Mouse (Mus musculus) gastrocnemius, postnatal 14 days (tissue): ENCODE measurements at regions not wholly inside any gene's neighbourhood (a gene's known extent, or its start where the extent isn't known, plus 50 kb on each side); places are given as distances from the start of the nearest gene placed in this dataset.
"Not testable (repeated sequence)": the region's sequence is repeated elsewhere in the genome, so short reads cannot be mapped to it uniquely, and the experiment has no call there.

Experiments used
- DNase-seq: peaks from one replicate; pipeline ENCODE4 v3.0.0; 2021; ENCODE audit warnings: mixed read lengths
- intact Hi-C: fragments of 180-260 bp; cut with DNase I; formaldehyde crosslinking; loops from one replicate; pipeline ENCODE4 v1.15.1; 2025; ENCODE audit warnings: low total_unique reads

DNA sequence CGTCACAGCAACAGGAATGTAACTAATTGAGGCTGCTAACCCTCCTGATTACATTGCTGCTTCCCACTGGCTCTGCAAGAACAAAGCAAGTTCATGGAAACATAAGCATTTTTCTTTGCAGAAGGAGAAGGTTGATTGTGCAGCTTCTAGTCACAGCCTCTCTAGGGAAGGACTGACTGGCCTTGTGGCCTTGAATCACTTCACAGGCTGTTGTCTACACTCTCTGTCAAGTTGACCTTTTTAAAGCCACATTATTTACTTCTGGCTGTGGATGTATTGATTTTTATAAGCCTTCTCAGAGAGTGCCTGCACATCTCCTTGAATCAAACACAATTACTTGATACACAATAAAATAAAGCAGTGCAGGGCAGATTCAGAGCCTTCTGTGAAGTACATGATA is 251.8 kb upstream of the Myo3a start:
- no peak for DNase-seq
- intact Hi-C loops, result no loop called here

DNA sequence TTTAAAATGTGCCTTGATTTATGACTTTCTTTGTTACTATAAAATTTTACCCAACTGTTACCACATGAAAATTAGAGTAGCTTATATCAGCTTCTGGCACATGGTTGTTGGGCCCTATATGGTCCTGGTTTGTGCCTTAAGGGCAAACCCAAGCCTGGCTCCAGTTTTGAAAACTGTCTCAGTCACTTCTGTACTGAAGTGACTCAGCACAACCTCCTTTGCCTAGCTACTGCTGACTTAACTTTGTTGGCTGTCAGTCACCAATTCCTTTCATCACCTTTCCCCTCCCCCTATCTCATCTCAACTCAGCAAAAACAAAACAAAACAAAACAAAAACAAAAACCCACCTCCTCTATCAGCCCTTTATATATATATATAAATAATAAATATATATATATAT is 251.0 kb upstream of the Myo3a start:
- intact Hi-C loops, result no loop called here
- no peak for DNase-seq

DNA sequence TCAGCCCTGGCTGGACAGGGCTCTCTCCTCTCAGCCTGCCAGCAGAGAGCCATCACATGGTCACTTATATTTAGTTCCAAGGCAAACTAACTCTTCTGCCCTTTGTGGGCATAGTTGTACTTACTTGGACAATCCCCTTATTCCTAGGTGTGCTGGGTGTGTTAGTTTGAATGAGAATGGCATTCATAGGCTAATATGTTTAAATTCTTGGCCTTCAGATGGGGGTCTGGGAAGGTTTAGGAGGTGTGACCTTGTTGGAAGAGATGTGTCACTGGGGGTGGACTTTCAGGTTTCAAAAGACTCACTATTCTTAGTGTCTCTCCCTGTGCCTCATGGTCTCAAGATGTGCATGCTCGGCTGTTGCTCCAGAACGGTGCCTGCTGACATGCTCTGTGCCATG is 250.5 kb upstream of the Myo3a start:
- intact Hi-C loops, result no loop called here
- no peak for DNase-seq

DNA sequence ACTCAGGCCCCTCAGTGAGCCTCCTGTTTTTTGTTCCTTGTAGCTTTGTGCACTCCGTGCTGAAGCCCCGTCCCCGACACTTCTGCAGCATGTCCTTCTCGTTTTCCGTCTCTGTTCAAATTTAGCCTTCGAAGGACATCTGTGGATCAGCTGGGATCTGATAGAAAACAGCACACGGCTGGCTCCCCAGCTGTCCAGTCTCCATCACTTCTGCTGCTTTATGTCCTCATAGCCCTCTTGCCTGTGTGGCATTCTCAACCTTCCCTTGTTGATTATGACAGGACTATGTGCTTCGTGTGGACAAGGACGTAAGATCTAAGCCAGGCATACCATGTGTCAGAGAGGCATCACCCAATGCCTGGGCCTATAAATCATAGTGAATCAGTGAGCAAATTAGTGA is 247.1 kb upstream of the Myo3a start:
- DNase-seq, result no peak

DNA sequence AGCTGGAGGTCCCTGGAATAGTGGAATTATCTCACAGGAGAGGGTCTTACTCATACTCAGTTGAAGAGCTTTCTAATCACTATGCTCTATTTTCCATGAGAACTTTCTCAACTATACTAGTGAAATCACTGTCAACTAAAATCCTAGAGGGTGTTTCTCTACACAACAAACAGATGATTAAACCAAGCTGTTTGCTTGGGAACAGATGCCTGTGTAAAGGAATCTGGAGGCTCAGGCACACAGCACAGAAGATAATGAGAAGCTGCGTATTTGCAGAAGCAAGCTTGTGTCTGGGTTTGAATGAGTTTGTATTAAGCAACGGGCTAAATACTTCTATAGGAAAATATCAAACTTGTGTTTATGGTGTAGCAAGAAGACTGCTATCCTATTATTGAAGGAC is 202.9 kb upstream of the Myo3a start:
- intact Hi-C loops, result no loop called here
- DNase-seq, result no peak

More for the DNA sequence above, 247.1 kb upstream of the Myo3a start:
- intact Hi-C loops, result no loop called here

GRCm38 (mm10) chr2:22026794-22027193 is 200.5 kb upstream of the Myo3a start:
- intact Hi-C loops, result no loop called here
- DNase-seq, result no peak

DNA sequence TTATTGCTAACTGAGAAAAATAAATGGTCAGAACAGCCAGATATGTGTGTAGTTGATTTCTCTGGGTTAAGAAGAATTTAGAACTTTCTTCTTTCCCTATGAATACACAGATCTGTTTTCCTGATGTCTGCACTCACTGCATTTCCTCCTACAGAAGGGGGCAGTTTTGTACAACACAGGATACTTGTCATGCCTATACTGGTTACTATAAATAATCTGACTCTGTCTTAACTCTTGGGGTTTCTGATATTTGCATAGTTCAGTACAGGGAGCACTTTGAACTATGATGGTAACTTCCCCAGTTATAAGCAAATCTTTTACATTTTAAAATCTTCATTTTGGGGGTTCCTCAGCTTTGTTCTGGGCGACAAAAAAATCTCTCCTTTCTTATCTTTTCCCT is 198.7 kb upstream of the Myo3a start:
- no peak for DNase-seq
- intact Hi-C loops, result no loop called here

DNA sequence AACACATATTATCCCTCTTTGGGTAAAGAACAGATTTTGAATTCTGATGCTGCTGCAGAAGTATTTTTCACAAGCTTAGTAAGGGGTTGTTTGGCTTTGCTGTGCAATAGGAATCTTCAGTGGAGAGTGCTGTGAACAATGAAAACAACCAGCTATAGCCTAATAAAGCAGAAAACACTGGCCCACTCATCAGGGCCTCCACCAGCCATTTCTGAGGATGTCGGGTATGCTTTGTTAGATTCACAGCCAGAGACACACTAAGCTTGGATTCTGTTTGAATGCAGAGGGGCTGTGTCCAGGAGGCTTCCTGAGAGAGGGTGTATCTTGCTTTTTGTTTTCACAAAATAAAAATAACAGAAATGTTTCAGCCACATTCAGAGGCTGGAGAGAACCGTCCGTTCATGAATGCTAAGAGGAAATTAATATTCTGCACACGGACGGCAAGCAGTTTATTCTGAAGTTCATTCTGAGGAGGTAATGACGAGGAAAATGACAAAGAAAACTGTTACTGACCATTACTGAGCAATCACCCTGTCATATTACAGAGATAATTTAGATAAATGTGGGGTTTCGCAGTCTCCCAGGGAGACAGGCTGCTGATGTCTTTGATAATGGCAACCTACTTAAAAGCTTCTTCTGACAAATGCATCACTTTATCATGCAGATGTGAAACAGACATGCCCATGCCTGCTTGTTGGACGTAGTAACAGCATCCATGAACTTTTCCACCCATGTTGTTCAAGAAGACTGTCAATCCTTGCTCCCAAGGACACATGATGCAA is 198.1 kb upstream of the Myo3a start:
- intact Hi-C loops, result no loop called here
- DNase-seq, result no peak

- no peak for DNase-seq
- intact Hi-C loops, result no loop called here
These were observed 197.5 kb upstream of the Myo3a start for GRCm38 (mm10) chr2:22029804-22030194.

DNA sequence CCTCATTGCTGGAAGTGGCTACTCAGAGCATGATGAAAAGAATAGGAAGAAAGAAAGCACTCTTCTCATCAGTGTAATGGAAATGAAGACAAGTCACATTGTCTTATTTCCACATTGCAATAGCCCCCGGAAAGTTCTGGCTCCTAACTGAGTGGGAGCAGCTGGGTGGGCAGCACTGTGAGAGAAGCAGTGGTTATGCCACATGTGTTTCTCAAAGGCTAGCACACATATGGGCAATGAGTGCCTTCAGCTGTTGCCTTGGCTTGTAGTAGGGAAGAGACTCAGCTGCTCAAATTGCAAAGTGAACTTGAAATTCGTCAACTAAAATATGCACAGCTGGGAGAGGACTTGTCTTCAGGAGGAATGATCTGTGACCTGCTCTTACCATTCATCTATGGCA is 190.5 kb upstream of the Myo3a start:
- no peak for DNase-seq

DNA sequence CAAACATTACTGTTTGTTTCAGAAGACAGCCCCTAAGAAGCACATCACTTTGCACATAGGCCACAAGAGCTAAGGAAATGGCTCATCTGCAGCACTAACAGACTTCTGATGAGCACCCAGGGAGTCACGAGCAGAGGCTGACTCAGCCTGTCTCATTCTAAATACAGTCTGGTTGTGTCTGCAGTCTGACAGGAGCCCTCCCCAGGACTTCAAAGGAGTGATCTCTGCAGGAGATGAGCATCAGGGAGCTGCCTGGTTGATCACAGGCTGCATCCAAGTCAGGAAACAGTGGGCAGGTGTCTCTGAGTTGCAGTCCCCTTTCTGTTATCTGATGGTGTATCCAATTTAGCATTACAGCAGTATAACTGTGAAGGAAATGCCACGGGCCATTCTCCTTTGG is 188.5 kb upstream of the Myo3a start:
- no peak for DNase-seq
- intact Hi-C loops, result no loop called here

More for the DNA sequence above, 190.5 kb upstream of the Myo3a start:
- intact Hi-C loops, result no loop called here

DNA sequence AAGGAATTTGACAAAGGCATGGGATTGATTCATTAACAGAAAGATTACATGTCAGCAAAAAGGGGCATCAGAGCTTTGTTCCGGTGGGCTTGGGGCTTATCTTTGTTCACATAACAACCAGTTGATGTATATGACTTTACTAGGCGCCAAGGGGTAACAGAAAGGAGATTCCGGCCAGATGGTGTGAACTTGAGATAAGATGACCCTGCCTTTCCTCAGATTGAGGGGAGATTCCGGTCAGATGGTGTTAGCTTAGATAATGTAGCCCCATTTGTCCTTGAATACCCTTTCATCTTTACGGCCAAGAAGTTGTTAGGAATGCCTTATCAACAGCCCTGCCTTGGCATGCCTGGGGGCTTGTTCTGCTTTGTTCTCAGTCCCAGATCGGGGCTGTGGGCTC is 183.4 kb upstream of the Myo3a start:
- intact Hi-C loops, DNase-seq: not testable (repeated sequence)

- no peak for DNase-seq
- intact Hi-C loops, result no loop called here
These were observed 182.4 kb upstream of the Myo3a start for GRCm38 (mm10) chr2:22044949-22045348.

GRCm38 (mm10) chr2:22047465-22047864 is 179.8 kb upstream of the Myo3a start:
- intact Hi-C loops, result no loop called here
- no peak for DNase-seq

DNA sequence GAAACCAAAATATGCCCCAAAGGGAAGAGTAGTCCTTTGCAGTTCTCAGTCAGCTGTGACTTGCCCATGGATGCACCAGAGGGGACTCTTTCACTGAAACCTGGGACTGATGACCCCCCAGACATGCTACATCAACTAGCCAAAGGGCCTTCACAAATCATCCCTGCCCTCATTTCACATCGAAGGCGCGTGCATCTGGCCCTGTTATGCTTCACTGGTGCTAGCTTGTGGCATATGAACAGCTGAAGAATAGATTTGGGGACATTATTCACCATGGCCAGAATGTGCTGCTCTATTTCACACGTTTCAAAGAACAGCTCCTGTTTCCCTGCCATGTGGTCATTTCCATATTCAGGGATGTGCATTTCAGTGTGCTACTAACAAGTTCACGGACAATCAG is 160.8 kb upstream of the Myo3a start:
- intact Hi-C loops, result no loop called here
- no peak for DNase-seq

DNA sequence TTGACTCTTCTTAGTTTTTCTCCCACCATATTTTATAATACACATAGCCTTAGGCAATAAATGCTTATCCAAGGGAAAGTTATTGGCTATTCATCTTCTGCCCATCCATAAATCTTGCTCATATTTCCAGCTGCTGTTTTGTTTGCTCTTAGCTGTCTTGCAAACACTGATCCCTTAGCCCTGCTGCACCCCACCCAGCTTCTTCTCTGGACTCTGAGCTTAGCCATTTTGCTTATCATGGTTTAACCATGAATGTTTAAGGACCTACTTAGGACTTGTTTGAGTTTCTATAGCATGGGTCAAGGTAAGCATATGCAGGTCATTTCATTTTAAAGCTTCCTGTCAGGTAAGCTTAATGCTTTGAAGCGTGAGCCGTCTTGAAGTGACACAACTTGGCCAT is 130.5 kb upstream of the Myo3a start:
- intact Hi-C loops, result no loop called here
- DNase-seq, result no peak

DNA sequence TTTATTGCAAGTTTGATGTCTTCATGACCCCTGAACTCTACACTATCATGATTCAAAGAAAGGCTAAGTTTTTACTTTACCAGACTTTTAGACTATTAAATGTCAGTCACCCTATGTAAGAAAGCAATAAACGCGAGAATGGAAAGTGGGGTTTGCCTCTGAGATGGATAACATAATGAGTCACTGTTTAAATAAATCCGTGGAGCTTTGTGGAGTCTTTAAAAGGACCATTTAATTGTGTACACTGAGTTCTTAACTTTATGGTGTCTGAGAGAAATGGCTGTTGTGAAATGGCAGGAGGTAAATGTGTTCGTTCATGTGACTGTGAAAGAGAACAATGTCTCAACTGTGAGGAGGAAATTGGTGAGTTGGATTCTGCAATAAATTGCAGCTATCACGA is 122.2 kb upstream of the Myo3a start:
- intact Hi-C loops, result no loop called here

DNA sequence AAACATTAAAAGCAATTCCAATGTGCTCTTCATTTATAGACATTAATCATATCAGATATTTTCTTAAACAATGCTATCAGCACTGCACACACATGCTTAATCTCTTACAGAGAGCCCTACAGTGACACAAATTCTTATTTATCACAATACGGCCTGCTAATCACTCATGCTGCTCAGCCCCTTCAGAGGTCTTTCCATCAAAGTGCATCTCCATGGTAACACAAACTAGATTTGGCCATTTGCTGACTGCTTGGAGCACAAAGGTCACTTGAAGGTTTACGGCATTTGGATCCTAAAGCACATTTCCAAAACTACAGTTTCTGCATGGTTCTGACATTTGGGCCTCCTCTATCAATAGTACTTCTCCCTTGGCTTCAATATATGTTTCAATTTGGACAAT is 77.6 kb upstream of the Myo3a start:
- intact Hi-C loops, result no loop called here
- no peak for DNase-seq

More for the DNA sequence above, 122.2 kb upstream of the Myo3a start:
- no peak for DNase-seq

DNA sequence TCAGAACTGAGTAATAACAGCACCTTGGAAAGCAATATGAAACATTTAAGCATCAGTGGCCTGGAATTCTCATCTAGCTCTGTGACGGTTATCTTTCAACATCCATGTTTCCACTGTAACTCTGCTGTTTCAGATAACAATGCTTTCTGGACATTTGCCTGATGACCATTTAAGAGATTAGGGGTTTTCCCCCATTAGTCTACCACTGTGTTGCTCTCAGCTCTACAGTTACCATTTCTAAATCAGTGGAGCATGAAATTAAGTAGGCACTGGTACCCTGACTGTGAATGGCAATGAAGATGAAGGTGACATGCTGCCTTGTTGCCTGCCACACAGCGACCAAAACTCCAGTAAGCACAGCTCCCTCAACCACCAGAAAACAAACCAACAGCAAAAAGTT is 70.7 kb upstream of the Myo3a start:
- no peak for DNase-seq
- intact Hi-C loops, result no loop called here

GRCm38 (mm10) chr2:22165443-22165842 is 61.9 kb upstream of the Myo3a start:
- no peak for DNase-seq
- intact Hi-C loops, result no loop called here

DNA sequence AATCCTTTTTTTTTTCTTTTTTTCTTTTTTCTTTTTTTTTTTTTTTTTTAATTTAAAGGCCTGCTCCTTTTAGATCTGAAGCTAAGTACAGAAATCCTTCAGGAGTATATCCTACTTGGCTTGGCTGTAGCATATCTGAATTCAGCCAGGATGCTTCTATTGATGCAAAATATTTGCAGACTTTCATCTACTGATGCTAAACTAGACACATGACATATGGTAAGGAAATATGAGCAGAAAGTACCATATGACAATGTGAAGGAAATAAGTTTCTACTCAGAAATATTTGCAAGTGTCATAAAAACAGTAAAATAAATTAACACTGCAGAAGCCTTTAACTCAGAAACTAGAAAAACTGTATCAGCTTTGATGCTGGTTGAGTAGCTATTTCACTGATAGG is 61.4 kb upstream of the Myo3a start:
- intact Hi-C loops, result no loop called here
- no peak for DNase-seq
